Comparison of ENCODE assay signal across 13 mouse cellular contexts in genomic region chr16:26527931-26528666, GRCm38 (mm10). TPM values are rescaled to one million over a fixed set of nuclear protein-coding genes. Genes with fewer than 3 reads are reported as not detected.
DNase-seq lines count a peak whose midpoint lies in the region; ATAC-seq and TF ChIP-seq lines count a peak whose summit lies in the region.
"Had no signal": no experiment of that assay in that cellular context is flagged by ENCODE, and none has a peak within 500 bp of the region (broad histone marks: within the 10 kb centered on the region; RNA-seq: fewer than 3 reads in every experiment).

No protein-coding gene starts in this region.

- peaks cover 9% of the 10 kb centered on the region; the same call in 1 of the 2 replicates for H3K4me1 ChIP-seq in hindbrain, embryonic 12.5 days
- H3K4me1 ChIP-seq in neural tube, embryonic 14.5 days (ENCODE audit: control insufficient read depth, insufficient read depth, low read length): 0 out of 2 replicates have a peak, but pooled peaks cover 8% of the 10 kb centered on the region
- H3K4me1 ChIP-seq in liver, postnatal 0 days (ENCODE audit: insufficient read depth): no peaks in the 10 kb centered on the region

- ATAC-seq in hindbrain, embryonic 12.5 days (ENCODE audit: low FRiP score): peak; percentile 92
- ATAC-seq in neural tube, embryonic 14.5 days (ENCODE audit: low read depth): peak; percentile 92
- ATAC-seq in liver, postnatal 0 days: no peak

- H3K27ac ChIP-seq in hindbrain, embryonic 12.5 days: peak overlapping the region; percentile 49
- peak overlapping the region; percentile 39; the same call in 1 of the 2 replicates for H3K27ac ChIP-seq in neural tube, embryonic 14.5 days (ENCODE audit: low read depth, low read length)
- H3K27ac ChIP-seq in liver, postnatal 0 days (ENCODE audit: low read depth): no peak overlapping the region
- H3K27ac ChIP-seq: liver, embryonic 14.5 days had no signal

- intact Hi-C loops in left cerebral cortex, postnatal 4 days (cut with DNase I): loop anchor here (10.0 kb wide), 1 partner anchor 293 kb away; no protein-coding TSS in a partner anchor
- intact Hi-C loops in left cerebral cortex, postnatal 36 days (cut with DNase I): no loop called here

- no peak overlapping the region for H3K4me2 ChIP-seq in hindbrain, embryonic 12.5 days (replicated peaks)
- no peak overlapping the region for H3K4me2 ChIP-seq in neural tube, embryonic 14.5 days (ENCODE audit: low read depth, low read length)
- no peak overlapping the region for H3K4me2 ChIP-seq in liver, postnatal 0 days (ENCODE audit: low read depth, low read length)

- DNase-seq in left cerebral cortex, postnatal 4 days: peak; percentile 34
- no peak for DNase-seq in left cerebral cortex, postnatal 36 days (ENCODE audit: low spot score in 2 of 2)
- DNase-seq in kidney, postnatal 10 days: peak; percentile 65
- no peak for DNase-seq in liver, postnatal 0 days
- DNase-seq in spleen, postnatal 14 days (ENCODE audit: low spot score in 2 of 2): no peak
- DNase-seq: adrenal gland, postnatal 25 days; gastrocnemius, postnatal 36 days; retina, postnatal 1 day; thymus, postnatal 25 days had no signal

- no peak for TF ChIP-seq CTCF in liver, postnatal 0 days (IDR thresholded peaks at IDR 0.05; ENCODE audit: low read depth)

- H3K9ac ChIP-seq in hindbrain, embryonic 12.5 days: no peak overlapping the region
- no peak overlapping the region for H3K9ac ChIP-seq in neural tube, embryonic 14.5 days (replicated peaks; ENCODE audit: low read depth, low read length)
- H3K9ac ChIP-seq in liver, postnatal 0 days (replicated peaks): no peak overlapping the region
- H3K9ac ChIP-seq: liver, embryonic 14.5 days had no signal

- H3K36me3 ChIP-seq in hindbrain, embryonic 12.5 days: no peaks in the 10 kb centered on the region
- H3K36me3 ChIP-seq in neural tube, embryonic 14.5 days (ENCODE audit: control insufficient read depth, insufficient read depth, low read length): no peaks in the 10 kb centered on the region
- H3K36me3 ChIP-seq in liver, postnatal 0 days (replicated peaks; ENCODE audit: insufficient read depth, low read length): no peaks in the 10 kb centered on the region

- H3K4me3 ChIP-seq in hindbrain, embryonic 12.5 days: no peak overlapping the region
- H3K4me3 ChIP-seq in neural tube, embryonic 14.5 days (ENCODE audit: low read depth, low read length): no peak overlapping the region
- H3K4me3 ChIP-seq in liver, postnatal 0 days (ENCODE audit: low read depth, low read length): no peak overlapping the region

- 67% methylated on average over 10 of the region's 10 CpGs for WGBS in hindbrain, embryonic 12.5 days
- WGBS in neural tube, embryonic 14.5 days: 37% methylated on average over 10 of the region's 10 CpGs
- 81% methylated on average over 10 of the region's 10 CpGs for WGBS in liver, postnatal 0 days (ENCODE audit: insufficient replicate concordance)

- no peaks in the 10 kb centered on the region for H3K9me3 ChIP-seq in hindbrain, embryonic 12.5 days (replicated peaks)
- H3K9me3 ChIP-seq in neural tube, embryonic 14.5 days (ENCODE audit: control insufficient read depth, low read length): no peaks in the 10 kb centered on the region
- H3K9me3 ChIP-seq in liver, postnatal 0 days (ENCODE audit: low read length): no peaks in the 10 kb centered on the region

- H3K27me3 ChIP-seq in hindbrain, embryonic 12.5 days: no peaks in the 10 kb centered on the region
- H3K27me3 ChIP-seq in neural tube, embryonic 14.5 days (ENCODE audit: control insufficient read depth, insufficient read depth, low read length): no peaks in the 10 kb centered on the region
- H3K27me3 ChIP-seq in liver, postnatal 0 days (ENCODE audit: insufficient read depth, low read length): no peaks in the 10 kb centered on the region

- no peak for TF ChIP-seq EP300 in liver, postnatal 0 days (IDR thresholded peaks at IDR 0.05; ENCODE audit: low read depth)

RNA-seq across cellular contexts. Expression of gene Tmem207, which starts 1.5 kb away (rescaled TPM):
- total RNA-seq in left cerebral cortex, postnatal 4 days (2021): not detected
- not detected for total RNA-seq in left cerebral cortex, postnatal 36 days (2021)
- 0.52 TPM in 1 of 2 replicates, not detected in the other for polyA plus RNA-seq in hindbrain, embryonic 12.5 days (2016; fragmentation: Nextera tagmentation; extraction: Ambion mirVana)
- polyA plus RNA-seq in neural tube, embryonic 14.5 days (2014; fragmentation: Nextera tagmentation; extraction: Ambion mirVana): 0.47 TPM in 1 of 2 replicates, not detected in the other
- polyA plus RNA-seq in liver, postnatal 0 days (2015; fragmentation: Nextera tagmentation; extraction: Ambion mirVana): not detected in 2 replicates
- total RNA-seq: gastrocnemius, postnatal 36 days had no signal
- polyA plus RNA-seq: large intestine, adult 2 months; liver, embryonic 14.5 days had no signal

RNA-seq across cellular contexts. Expression of gene Il1rap, which starts 53.4 kb away (rescaled TPM):
- 10 to 100 TPM; 13.8 to 14.7 TPM for total RNA-seq in left cerebral cortex, postnatal 4 days (2021)
- 10 to 100 TPM; 36.1 to 43.4 TPM for total RNA-seq in left cerebral cortex, postnatal 36 days (2021)
- 5.9 and 7.8 TPM in 2 replicates for polyA plus RNA-seq in hindbrain, embryonic 12.5 days (2016; fragmentation: Nextera tagmentation; extraction: Ambion mirVana)
- 11.9 and 13.2 TPM in 2 replicates for polyA plus RNA-seq in neural tube, embryonic 14.5 days (2014; fragmentation: Nextera tagmentation; extraction: Ambion mirVana)
- polyA plus RNA-seq in liver, postnatal 0 days (2015; fragmentation: Nextera tagmentation; extraction: Ambion mirVana): 25.6 and 27.4 TPM in 2 replicates

Comparison
In these comparisons a context has a peak if more than half of its experiments do, and no peak if none do; other contexts are left out.
1. DNase-seq: peak in left cerebral cortex, postnatal 4 days (single experiment) and kidney, postnatal 10 days (single experiment); none in left cerebral cortex, postnatal 36 days (0 of 2), liver, postnatal 0 days (single experiment) and spleen, postnatal 14 days (0 of 2).